Mouse (Mus musculus): ENCODE results near the gene Hcn1. TPM values are rescaled to one million over a fixed set of nuclear protein-coding genes. Genes with fewer than 3 reads are reported as not detected.

Hcn1 gene
- polyA plus RNA-seq, 1 experiment from 2014 or later: 0.04 TPM

DNA sequence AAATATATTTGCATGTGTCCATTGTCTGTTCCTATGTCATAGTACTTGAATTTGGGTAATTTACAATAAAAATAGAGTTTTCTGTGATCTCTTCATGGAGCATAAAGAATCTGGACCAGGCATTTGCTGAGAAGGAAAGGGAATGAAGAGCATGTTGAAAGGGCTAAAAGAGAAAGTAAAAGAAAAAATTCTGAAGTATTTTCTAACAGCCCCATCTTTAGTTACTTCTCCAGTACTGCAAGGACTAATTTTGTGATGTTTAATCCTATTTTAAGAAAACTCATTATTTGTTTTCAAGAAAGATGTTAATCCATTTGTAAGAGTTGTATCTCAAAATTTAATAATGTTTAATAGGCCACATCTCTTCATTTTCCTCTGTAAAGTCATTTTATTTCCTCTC is 198.9 kb downstream of the Hcn1 start:
- TF ChIP-seq CTCF (IDR thresholded peaks at IDR 0.05; ENCODE audit: low read depth) (no peak), EP300 (optimal IDR thresholded peaks at IDR 0.05) (no peak)
- Histone ChIP-seq H3K4me2 (replicated peaks; ENCODE audit: low read depth) (no peak overlapping the region), H3K9ac (ENCODE audit: low read length) (no peak overlapping the region), H3K27me3 (ENCODE audit: control insufficient read depth, insufficient read depth, low read length) (no peaks in the 10 kb centered on the region), H3K9me3 (ENCODE audit: control insufficient read depth, low read length) (no peaks in the 10 kb centered on the region), H3K4me1 (replicated peaks; ENCODE audit: control insufficient read depth, insufficient read depth) (no peaks in the 10 kb centered on the region), H3K4me3 (ENCODE audit: low read depth, low read length) (no peak overlapping the region), H3K36me3 (ENCODE audit: control insufficient read depth, insufficient read depth, low read length) (no peaks in the 10 kb centered on the region), H3K27ac (replicated peaks) (no peak overlapping the region)
- no peak for DNase-seq (ENCODE audit: low spot score)
- ATAC-seq (ENCODE audit: low FRiP score, low TSS enrichment): no peak

DNA sequence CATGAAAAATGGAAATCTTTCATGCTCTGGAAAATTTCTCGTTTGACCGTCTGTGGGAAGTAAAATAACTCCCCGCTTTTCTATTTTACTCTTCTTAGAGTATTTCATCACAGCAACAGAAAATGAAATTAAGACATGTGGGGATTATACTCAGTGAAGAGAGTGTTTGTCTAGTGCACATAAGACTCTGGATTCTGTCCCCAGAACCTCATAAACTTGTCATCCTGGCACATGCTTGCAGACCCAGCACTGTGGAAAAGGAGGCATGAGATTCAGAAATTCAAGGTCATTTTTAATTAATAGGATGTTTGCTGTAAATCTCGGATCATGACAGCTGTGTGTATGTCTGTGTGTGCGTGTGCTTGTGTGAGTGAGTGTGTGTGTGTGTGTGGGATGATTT is 225.5 kb downstream of the Hcn1 start:
- Histone ChIP-seq H3K4me3 (ENCODE audit: low read depth, low read length) (no peak overlapping the region), H3K36me3 (ENCODE audit: control insufficient read depth, insufficient read depth, low read length) (no peaks in the 10 kb centered on the region), H3K4me2 (replicated peaks; ENCODE audit: low read depth) (no peak overlapping the region), H3K27ac (replicated peaks) (no peak overlapping the region), H3K9ac (ENCODE audit: low read length) (no peak overlapping the region), H3K9me3 (ENCODE audit: control insufficient read depth, low read length) (no peaks in the 10 kb centered on the region), H3K4me1 (replicated peaks; ENCODE audit: control insufficient read depth, insufficient read depth) (no peaks in the 10 kb centered on the region), H3K27me3 (ENCODE audit: control insufficient read depth, insufficient read depth, low read length) (no peaks in the 10 kb centered on the region)
- no peak for TF ChIP-seq EP300 (optimal IDR thresholded peaks at IDR 0.05)
- TF ChIP-seq CTCF (IDR thresholded peaks at IDR 0.05; ENCODE audit: low read depth): no peak
- ATAC-seq (ENCODE audit: low FRiP score, low TSS enrichment) (no peak), DNase-seq (ENCODE audit: low spot score) (no peak)
- 68% methylated on average over 5 of the region's 5 CpGs for WGBS

DNA sequence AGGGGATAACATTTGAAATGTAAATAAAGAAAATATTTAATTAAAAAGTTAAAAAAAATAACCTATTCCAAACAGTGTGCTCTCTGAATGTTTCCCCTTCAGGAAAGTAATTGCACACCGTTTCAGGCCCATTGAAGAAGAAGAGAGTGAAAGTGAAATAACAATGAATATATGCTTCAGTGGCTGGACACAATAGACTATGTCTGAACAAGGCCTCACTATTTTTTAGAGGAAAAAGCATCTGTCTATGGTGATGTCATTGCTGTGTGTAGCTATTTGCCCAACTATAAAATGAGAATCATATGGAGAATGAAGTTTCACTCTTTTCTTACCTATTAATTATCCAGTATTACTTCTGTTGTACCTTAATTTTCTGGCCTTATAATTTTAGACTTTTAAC is 234.5 kb downstream of the Hcn1 start:
- no peak for ATAC-seq (ENCODE audit: low FRiP score, low TSS enrichment)
- H3K36me3 ChIP-seq (ENCODE audit: control insufficient read depth, insufficient read depth, low read length): no peaks in the 10 kb centered on the region
- H3K27me3 ChIP-seq (ENCODE audit: control insufficient read depth, insufficient read depth, low read length): no peaks in the 10 kb centered on the region
- H3K4me1 ChIP-seq (replicated peaks; ENCODE audit: control insufficient read depth, insufficient read depth): no peaks in the 10 kb centered on the region
- TF ChIP-seq CTCF (IDR thresholded peaks at IDR 0.05; ENCODE audit: low read depth): no peak
- no peak for TF ChIP-seq EP300 (optimal IDR thresholded peaks at IDR 0.05)
- H3K9me3 ChIP-seq (ENCODE audit: control insufficient read depth, low read length): no peaks in the 10 kb centered on the region
- no peak overlapping the region for H3K4me3 ChIP-seq (ENCODE audit: low read depth, low read length)
- H3K4me2 ChIP-seq (replicated peaks; ENCODE audit: low read depth): no peak overlapping the region
- no peak for DNase-seq (ENCODE audit: low spot score)
- H3K27ac ChIP-seq (replicated peaks): no peak overlapping the region
- WGBS: 64% methylated on average over 1 of the region's 1 CpGs
- no peak overlapping the region for H3K9ac ChIP-seq (ENCODE audit: low read length)

DNA sequence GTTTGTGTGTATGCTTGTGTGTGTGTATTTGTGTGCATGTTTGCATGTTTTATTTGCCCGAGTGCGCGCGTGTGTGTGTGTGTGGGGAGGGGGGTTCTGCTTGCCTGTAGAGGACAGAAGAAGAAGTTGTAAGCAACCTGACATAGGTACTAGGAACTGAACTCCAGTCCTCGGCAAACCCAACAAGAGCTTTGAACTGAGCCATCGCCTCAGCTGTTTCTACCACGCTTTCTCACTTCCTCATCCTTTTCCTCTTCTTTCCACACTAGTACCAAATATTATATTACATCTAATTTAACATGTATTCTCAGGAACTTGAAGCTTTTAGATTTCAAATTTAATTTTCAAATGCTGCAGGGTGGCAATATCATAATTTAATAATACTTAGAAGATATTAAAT is 236.1 kb downstream of the Hcn1 start:
- TF ChIP-seq CTCF (IDR thresholded peaks at IDR 0.05; ENCODE audit: low read depth): no peak
- TF ChIP-seq EP300 (optimal IDR thresholded peaks at IDR 0.05): no peak
- H3K9me3 ChIP-seq (ENCODE audit: control insufficient read depth, low read length): no peaks in the 10 kb centered on the region
- no peak overlapping the region for H3K9ac ChIP-seq (ENCODE audit: low read length)
- DNase-seq (ENCODE audit: low spot score) (no peak), ATAC-seq (ENCODE audit: low FRiP score, low TSS enrichment) (no peak)
- H3K36me3 ChIP-seq (ENCODE audit: control insufficient read depth, insufficient read depth, low read length): no peaks in the 10 kb centered on the region
- H3K4me3 ChIP-seq (ENCODE audit: low read depth, low read length): no peak overlapping the region
- no peak overlapping the region for H3K27ac ChIP-seq (replicated peaks)
- H3K27me3 ChIP-seq (ENCODE audit: control insufficient read depth, insufficient read depth, low read length): no peaks in the 10 kb centered on the region
- H3K4me1 ChIP-seq (replicated peaks; ENCODE audit: control insufficient read depth, insufficient read depth): no peaks in the 10 kb centered on the region
- WGBS: 90% methylated on average over 7 of the region's 7 CpGs
- H3K4me2 ChIP-seq (replicated peaks; ENCODE audit: low read depth): no peak overlapping the region

DNA sequence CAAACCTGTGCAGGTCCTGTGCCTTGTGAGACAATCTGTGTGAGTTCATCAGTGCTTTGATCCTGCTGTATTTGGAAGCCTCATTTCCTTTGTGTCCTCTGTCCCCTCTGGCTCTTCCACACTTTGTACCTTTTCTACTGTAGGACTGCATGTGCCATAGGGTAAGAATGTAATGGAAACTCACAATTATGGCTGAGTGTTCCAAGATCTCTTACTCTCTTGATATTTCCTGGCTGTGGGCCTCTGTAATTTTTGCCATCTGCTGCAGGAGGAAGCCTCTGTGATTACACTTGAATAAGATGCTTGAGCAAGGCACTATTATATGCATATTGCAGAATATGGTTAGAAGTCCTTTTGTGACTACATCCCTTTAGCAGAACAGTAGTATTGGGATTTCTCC is 240.2 kb downstream of the Hcn1 start:
- no peak for TF ChIP-seq CTCF (IDR thresholded peaks at IDR 0.05; ENCODE audit: low read depth)
- TF ChIP-seq EP300 (optimal IDR thresholded peaks at IDR 0.05): no peak
- ATAC-seq (ENCODE audit: low FRiP score, low TSS enrichment) (no peak), DNase-seq (ENCODE audit: low spot score) (no peak)
- Histone ChIP-seq H3K27me3 (ENCODE audit: control insufficient read depth, insufficient read depth, low read length) (no peaks in the 10 kb centered on the region), H3K27ac (replicated peaks) (no peak overlapping the region), H3K36me3 (ENCODE audit: control insufficient read depth, insufficient read depth, low read length) (no peaks in the 10 kb centered on the region), H3K4me2 (replicated peaks; ENCODE audit: low read depth) (no peak overlapping the region), H3K9me3 (ENCODE audit: control insufficient read depth, low read length) (no peaks in the 10 kb centered on the region), H3K4me3 (ENCODE audit: low read depth, low read length) (no peak overlapping the region), H3K9ac (ENCODE audit: low read length) (no peak overlapping the region), H3K4me1 (replicated peaks; ENCODE audit: control insufficient read depth, insufficient read depth) (no peaks in the 10 kb centered on the region)

DNA sequence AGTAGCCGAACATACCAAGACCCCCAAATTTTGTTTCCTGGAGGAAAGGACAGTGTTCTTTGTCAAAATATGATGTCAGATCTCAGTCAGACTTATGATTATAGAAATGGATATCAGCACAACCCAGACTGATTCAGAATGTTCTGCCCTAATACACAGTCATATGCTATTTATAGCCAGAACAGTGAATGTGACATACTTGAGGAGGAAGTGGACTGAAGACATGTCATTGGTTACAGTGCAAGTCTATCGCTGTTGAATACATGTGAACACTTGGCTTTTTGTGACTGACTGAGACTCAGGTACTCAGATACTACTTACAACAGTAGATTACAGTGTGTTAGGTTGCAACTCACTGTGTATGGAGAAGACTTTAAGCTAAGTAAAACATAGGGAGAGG is 245.2 kb downstream of the Hcn1 start:
- Histone ChIP-seq H3K27ac (replicated peaks) (no peak overlapping the region), H3K36me3 (ENCODE audit: control insufficient read depth, insufficient read depth, low read length) (no peaks in the 10 kb centered on the region), H3K4me2 (replicated peaks; ENCODE audit: low read depth) (no peak overlapping the region), H3K9me3 (ENCODE audit: control insufficient read depth, low read length) (no peaks in the 10 kb centered on the region), H3K9ac (ENCODE audit: low read length) (no peak overlapping the region), H3K27me3 (ENCODE audit: control insufficient read depth, insufficient read depth, low read length) (no peaks in the 10 kb centered on the region), H3K4me3 (ENCODE audit: low read depth, low read length) (no peak overlapping the region), H3K4me1 (replicated peaks; ENCODE audit: control insufficient read depth, insufficient read depth) (no peaks in the 10 kb centered on the region)
- no peak for ATAC-seq (ENCODE audit: low FRiP score, low TSS enrichment)
- no peak for DNase-seq (ENCODE audit: low spot score)
- WGBS: 97% methylated on average over 2 of the region's 2 CpGs
- no peak for TF ChIP-seq EP300 (optimal IDR thresholded peaks at IDR 0.05)
- TF ChIP-seq CTCF (IDR thresholded peaks at IDR 0.05; ENCODE audit: low read depth): no peak
